Mouse (Mus musculus): Measurements from ENCODE around the gene Klf13. TPM values are rescaled to one million over a fixed set of nuclear protein-coding genes. Genes with fewer than 3 reads are reported as not detected.

The Klf13 gene
- polyA plus RNA-seq, 1 experiment from 2014 or later = 89.0 TPM

GRCm38 (mm10) chr7:63937236-63938065, 1.3 kb downstream of the Klf13 start:
- peak overlapping the region; percentile 99 for H3K4me3 ChIP-seq (ENCODE audit: low read depth, low read length)
- peak; percentile 67 for ATAC-seq
- 1% methylated on average over 59 of the region's 88 CpGs for WGBS

GRCm38 (mm10) chr7:63936986-63937235, 1.8 kb downstream of the Klf13 start:
- Histone ChIP-seq H3K4me3 (ENCODE audit: low read depth, low read length) (peak overlapping the region; percentile 99), H3K4me2 (replicated peaks; ENCODE audit: low read depth, low read length) (peak overlapping the region; percentile 90), H3K36me3 (ENCODE audit: insufficient read depth, low read length) (no peaks in the 10 kb centered on the region), H3K27ac (ENCODE audit: low read length) (peak overlapping the region; percentile 100), H3K9me3 (ENCODE audit: low read length) (no peaks in the 10 kb centered on the region), H3K9ac (replicated peaks; ENCODE audit: low read depth) (peak overlapping the region; percentile 100), H3K27me3 (replicated peaks; ENCODE audit: insufficient read depth, low read length) (no peaks in the 10 kb centered on the region), H3K4me1 (ENCODE audit: insufficient read depth, low read depth, low read length) (peaks cover 9% of the 10 kb centered on the region; the same call in 1 of the 2 replicates)
- ATAC-seq (no peak), DNase-seq (ENCODE audit: low spot score) (no peak)
- TF ChIP-seq CTCF (IDR thresholded peaks at IDR 0.05) (no peak), EP300 (IDR thresholded peaks at IDR 0.05) (no peak)
- 0% methylated on average over 11 of the region's 11 CpGs for WGBS

More at GRCm38 (mm10) chr7:63937236-63938065, 1.3 kb downstream of the Klf13 start:
- TF ChIP-seq EP300 (IDR thresholded peaks at IDR 0.05) (no peak), CTCF (IDR thresholded peaks at IDR 0.05) (peak; percentile 49)
- Histone ChIP-seq H3K4me1 (ENCODE audit: insufficient read depth, low read depth, low read length) (peaks cover 9% of the 10 kb centered on the region; the same call in 1 of the 2 replicates), H3K9ac (replicated peaks; ENCODE audit: low read depth) (peak overlapping the region; percentile 100), H3K9me3 (ENCODE audit: low read length) (no peaks in the 10 kb centered on the region), H3K4me2 (replicated peaks; ENCODE audit: low read depth, low read length) (peak overlapping the region; percentile 90), H3K27ac (ENCODE audit: low read length) (peak overlapping the region; percentile 100), H3K36me3 (ENCODE audit: insufficient read depth, low read length) (no peaks in the 10 kb centered on the region), H3K27me3 (replicated peaks; ENCODE audit: insufficient read depth, low read length) (no peaks in the 10 kb centered on the region)
- DNase-seq (ENCODE audit: low spot score) = peak; percentile 98

- Histone ChIP-seq H3K27me3 (replicated peaks; ENCODE audit: insufficient read depth, low read length) (no peaks in the 10 kb centered on the region), H3K9ac (replicated peaks; ENCODE audit: low read depth) (peak overlapping the region; percentile 100), H3K4me1 (ENCODE audit: insufficient read depth, low read depth, low read length) (peaks cover 9% of the 10 kb centered on the region; the same call in 1 of the 2 replicates), H3K36me3 (ENCODE audit: insufficient read depth, low read length) (no peaks in the 10 kb centered on the region), H3K27ac (ENCODE audit: low read length) (peak overlapping the region; percentile 100), H3K4me3 (ENCODE audit: low read depth, low read length) (peak overlapping the region; percentile 99), H3K4me2 (replicated peaks; ENCODE audit: low read depth, low read length) (peak overlapping the region; percentile 90), H3K9me3 (ENCODE audit: low read length) (no peaks in the 10 kb centered on the region)
- under 1% methylated on average over 34 of the region's 34 CpGs for WGBS
- ATAC-seq = no peak
- peak; percentile 97 for DNase-seq (ENCODE audit: low spot score)
- TF ChIP-seq CTCF (IDR thresholded peaks at IDR 0.05) (peak; percentile 64), EP300 (IDR thresholded peaks at IDR 0.05) (peak; percentile 77; the same call in 1 of the 2 replicates)
Measured at GRCm38 (mm10) chr7:63936188-63936985, 2.3 kb downstream of the Klf13 start.

- 18% methylated on average over 8 of the region's 8 CpGs for WGBS
Measured at GRCm38 (mm10) chr7:63935809-63936187, 2.9 kb downstream of the Klf13 start.

GRCm38 (mm10) chr7:63934530-63934929, 4.2 kb downstream of the Klf13 start:
- no peak for DNase-seq (ENCODE audit: low spot score)

More at GRCm38 (mm10) chr7:63935809-63936187, 2.9 kb downstream of the Klf13 start:
- H3K9me3 ChIP-seq (ENCODE audit: low read length) = no peaks in the 10 kb centered on the region
- peak overlapping the region; percentile 99 for H3K4me3 ChIP-seq (ENCODE audit: low read depth, low read length)
- H3K36me3 ChIP-seq (ENCODE audit: insufficient read depth, low read length) = no peaks in the 10 kb centered on the region
- peak overlapping the region; percentile 90 for H3K4me2 ChIP-seq (replicated peaks; ENCODE audit: low read depth, low read length)
- peak overlapping the region; percentile 100 for H3K27ac ChIP-seq (ENCODE audit: low read length)
- peaks cover 9% of the 10 kb centered on the region; the same call in 1 of the 2 replicates for H3K4me1 ChIP-seq (ENCODE audit: insufficient read depth, low read depth, low read length)
- ATAC-seq (no peak), DNase-seq (ENCODE audit: low spot score) (peak; percentile 45)
- H3K27me3 ChIP-seq (replicated peaks; ENCODE audit: insufficient read depth, low read length) = no peaks in the 10 kb centered on the region
- TF ChIP-seq EP300 (IDR thresholded peaks at IDR 0.05) (no peak), CTCF (IDR thresholded peaks at IDR 0.05) (no peak)
- H3K9ac ChIP-seq (replicated peaks; ENCODE audit: low read depth) = peak overlapping the region; percentile 39

GRCm38 (mm10) chr7:63933905-63934304, 4.8 kb downstream of the Klf13 start:
- Histone ChIP-seq H3K27me3 (replicated peaks; ENCODE audit: insufficient read depth, low read length) (no peaks in the 10 kb centered on the region), H3K9me3 (ENCODE audit: low read length) (no peaks in the 10 kb centered on the region), H3K4me2 (replicated peaks; ENCODE audit: low read depth, low read length) (no peak overlapping the region), H3K9ac (replicated peaks; ENCODE audit: low read depth) (no peak overlapping the region), H3K4me1 (ENCODE audit: insufficient read depth, low read depth, low read length) (peaks cover 9% of the 10 kb centered on the region; the same call in 1 of the 2 replicates), H3K4me3 (ENCODE audit: low read depth, low read length) (no peak overlapping the region), H3K36me3 (ENCODE audit: insufficient read depth, low read length) (no peaks in the 10 kb centered on the region), H3K27ac (ENCODE audit: low read length) (0 out of 2 replicates have a peak overlapping the region, but pooled peaks have one; percentile 14)
- TF ChIP-seq CTCF (IDR thresholded peaks at IDR 0.05) (no peak), EP300 (IDR thresholded peaks at IDR 0.05) (no peak)
- 84% methylated on average over 6 of the region's 6 CpGs for WGBS
- DNase-seq (ENCODE audit: low spot score) (no peak), ATAC-seq (no peak)

More at GRCm38 (mm10) chr7:63934530-63934929, 4.2 kb downstream of the Klf13 start:
- no peak overlapping the region for H3K9ac ChIP-seq (replicated peaks; ENCODE audit: low read depth)
- no peak for TF ChIP-seq EP300 (IDR thresholded peaks at IDR 0.05)
- no peak for TF ChIP-seq CTCF (IDR thresholded peaks at IDR 0.05)
- peak overlapping the region; percentile 90 for H3K4me2 ChIP-seq (replicated peaks; ENCODE audit: low read depth, low read length)
- H3K27me3 ChIP-seq (replicated peaks; ENCODE audit: insufficient read depth, low read length) = no peaks in the 10 kb centered on the region
- H3K4me1 ChIP-seq (ENCODE audit: insufficient read depth, low read depth, low read length) = peaks cover 9% of the 10 kb centered on the region; the same call in 1 of the 2 replicates
- peak overlapping the region; percentile 5; the same call in 1 of the 2 replicates for H3K4me3 ChIP-seq (ENCODE audit: low read depth, low read length)
- WGBS = 25% methylated on average over 1 of the region's 1 CpGs
- H3K27ac ChIP-seq (ENCODE audit: low read length) = peak overlapping the region; percentile 100; the same call in 1 of the 2 replicates
- ATAC-seq = no peak
- no peaks in the 10 kb centered on the region for H3K36me3 ChIP-seq (ENCODE audit: insufficient read depth, low read length)
- no peaks in the 10 kb centered on the region for H3K9me3 ChIP-seq (ENCODE audit: low read length)
